Mouse (Mus musculus) right cerebral cortex, postnatal 14 days (tissue): ENCODE measurements around the gene Apaf1.
A peak's percentile ranks its signal among the peaks of the same experiment; 100 is the strongest.

Experiments used
- DNase-seq: peaks from one replicate; pipeline ENCODE4 v3.0.0; 2022

Gene Apaf1

DNA sequence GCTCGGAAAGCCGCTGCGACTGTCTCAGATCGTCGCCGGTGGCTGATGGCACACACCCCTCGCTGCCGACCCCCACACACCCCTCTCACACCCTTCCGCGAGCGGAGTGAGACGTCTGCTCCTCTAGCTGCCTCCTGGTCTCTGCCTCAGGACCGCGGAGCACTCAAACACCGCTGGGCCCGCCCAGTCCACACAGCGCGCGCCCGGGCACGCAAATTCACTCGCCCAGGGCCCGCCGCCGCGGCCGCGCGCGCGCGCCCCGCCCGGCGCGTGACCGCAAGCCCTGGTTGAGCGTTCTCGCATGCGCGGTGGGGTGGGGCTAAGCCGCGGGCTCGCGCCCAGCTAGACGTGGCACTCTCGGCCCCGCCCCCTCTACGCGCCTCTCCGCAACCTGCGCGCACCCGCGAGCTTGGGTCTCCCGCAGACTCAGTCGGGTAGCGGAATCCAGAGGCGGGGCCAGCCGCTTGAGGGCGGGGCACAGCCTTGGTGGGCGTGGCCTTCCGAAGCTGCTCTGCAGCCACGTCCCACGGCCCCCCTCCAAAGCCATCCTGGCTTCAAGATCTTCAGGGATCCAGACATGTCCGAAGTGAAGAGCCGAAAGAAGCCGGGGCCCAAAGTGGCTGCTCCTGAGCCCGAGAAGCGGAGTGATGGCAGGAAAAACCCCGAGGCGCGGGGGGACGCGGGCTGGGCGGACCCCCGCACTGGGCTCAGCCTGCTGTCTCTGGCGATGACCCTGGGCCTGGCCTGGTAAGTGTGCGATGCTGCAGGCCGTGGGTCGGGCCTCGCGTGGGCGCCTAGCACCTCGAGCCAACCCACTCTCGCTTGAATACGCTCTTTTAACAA, at the start of gene Apaf1, which contains the start of gene Ikbip:
Gene Apaf1 (minus strand): TSS at position 221 of the 843 bp plus-strand sequence.
Gene Ikbip (plus strand): TSS at position 391 of the 843 bp plus-strand sequence.
- peak; percentile 100 for DNase-seq

DNA sequence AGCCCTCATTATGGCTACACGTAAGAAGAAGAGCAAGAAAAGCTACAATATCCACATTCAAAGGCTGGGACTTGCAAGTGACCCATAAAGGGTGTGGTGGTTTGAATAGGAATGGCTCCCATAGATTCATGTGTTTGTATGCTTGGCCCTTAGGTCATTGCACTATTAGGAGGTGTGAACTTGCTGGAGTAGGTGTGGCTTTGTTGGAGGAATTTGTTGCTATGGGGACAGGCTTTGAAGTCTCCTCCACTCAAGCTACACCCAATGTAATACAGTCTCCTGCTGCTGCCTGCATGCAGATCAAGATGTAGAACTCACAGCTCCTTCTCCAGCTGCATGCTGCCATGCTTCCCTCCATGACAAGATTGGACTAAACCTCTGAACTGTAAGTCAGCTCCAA, 49.0 kb upstream of the Apaf1 start:
- DNase-seq: no peak

DNA sequence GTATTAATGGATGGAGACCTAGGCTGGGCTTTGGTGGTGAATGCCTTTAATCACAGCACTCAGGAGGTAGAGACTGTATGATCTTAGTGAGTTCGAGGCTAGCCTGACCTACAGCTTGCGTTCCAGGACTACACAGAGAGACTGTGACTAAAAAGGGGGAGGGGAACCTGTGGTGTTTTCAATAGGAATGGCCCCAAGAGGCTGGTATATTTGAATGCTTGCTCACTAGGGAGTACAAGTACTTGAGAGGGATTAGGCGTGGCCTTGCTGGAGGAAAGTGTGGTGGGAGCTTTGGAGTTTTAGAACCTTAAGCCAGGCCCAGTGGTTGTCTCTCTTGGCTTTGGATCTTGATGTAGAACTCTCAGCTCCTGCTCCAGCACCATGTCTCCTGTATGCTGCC, 48.2 kb upstream of the Apaf1 start:
- no peak for DNase-seq

DNA sequence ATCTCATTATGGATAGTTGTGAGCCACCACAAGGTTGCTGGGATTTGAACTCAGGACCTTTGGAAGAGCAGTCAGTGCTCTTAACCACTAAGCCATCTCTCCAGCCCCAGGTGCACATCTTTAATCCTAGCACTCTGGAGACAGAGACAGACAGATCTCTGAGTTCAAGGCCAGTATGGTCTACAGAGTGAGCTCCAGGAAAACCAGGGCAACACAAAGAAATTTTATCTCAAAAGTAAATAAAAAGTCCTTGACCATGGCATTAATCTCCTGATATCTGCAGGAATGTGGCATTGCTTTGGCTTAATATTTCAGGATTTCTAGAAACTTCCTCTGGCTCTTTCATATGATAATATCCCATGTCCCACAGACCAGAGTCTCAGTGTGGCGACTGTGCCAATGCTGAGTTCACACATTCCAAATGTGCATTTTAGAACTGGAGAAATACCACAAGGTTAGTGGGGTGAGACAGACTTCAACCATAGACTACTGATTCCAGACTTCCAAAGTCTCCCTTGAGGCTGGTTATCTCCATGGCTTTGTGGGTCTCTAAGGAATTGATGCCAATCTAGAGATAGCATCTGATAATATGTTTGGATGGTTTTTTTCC, 46.1 kb upstream of the Apaf1 start:
- DNase-seq: no peak

DNA sequence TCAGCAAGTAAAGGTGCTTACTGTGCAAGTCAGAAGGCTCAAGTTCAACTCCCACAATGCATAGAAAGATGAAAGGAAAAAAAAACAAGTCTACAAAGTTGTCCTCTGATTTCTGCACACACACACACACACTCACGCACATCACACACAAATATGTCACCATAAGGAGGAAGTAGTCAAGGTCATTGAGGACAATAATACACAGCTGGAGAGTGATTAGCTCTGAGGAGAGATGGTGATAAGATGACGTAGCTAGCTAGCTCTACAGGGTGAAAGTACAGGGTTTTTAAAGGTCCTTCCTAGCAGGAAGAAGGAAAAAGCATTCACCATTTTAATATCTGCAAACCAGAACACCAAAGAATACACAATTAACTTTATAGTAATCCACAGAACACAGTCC, 44.8 kb upstream of the Apaf1 start:
- DNase-seq: no peak

DNA sequence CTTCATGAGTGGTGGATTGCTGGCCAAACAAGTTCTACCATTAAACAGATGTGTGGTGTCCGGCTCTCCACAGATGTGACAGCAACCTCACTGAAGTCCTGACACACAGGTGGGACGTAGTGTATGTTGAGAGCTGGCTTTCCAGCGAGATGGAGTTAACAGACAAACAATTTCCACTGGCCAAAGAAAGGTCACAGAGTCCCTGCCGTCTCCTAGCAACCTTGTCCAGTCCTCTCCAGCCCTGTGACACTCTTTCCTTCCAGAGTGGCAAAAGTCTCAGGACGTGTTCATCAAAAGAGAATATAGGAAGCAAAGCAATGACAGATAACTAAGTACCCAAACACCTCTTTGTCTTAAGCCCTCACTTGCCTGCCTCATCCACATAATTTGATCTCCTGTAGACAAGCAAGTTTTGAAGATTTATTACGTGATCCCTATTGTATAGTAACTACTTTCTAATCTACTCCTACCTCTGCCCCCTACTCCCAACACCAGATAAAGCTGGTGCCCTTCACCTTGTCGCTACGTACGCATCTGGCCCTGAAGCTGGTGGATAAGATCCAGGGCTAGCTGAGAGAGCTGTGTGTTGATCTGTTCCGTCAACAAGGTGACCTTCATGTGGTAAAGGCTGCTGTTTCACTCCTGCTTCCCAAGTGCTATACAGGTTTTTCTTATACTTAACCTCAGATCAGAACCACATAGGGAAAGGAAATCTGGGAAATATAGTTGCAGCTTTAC, 44.2 kb upstream of the Apaf1 start:
- no peak for DNase-seq

DNA sequence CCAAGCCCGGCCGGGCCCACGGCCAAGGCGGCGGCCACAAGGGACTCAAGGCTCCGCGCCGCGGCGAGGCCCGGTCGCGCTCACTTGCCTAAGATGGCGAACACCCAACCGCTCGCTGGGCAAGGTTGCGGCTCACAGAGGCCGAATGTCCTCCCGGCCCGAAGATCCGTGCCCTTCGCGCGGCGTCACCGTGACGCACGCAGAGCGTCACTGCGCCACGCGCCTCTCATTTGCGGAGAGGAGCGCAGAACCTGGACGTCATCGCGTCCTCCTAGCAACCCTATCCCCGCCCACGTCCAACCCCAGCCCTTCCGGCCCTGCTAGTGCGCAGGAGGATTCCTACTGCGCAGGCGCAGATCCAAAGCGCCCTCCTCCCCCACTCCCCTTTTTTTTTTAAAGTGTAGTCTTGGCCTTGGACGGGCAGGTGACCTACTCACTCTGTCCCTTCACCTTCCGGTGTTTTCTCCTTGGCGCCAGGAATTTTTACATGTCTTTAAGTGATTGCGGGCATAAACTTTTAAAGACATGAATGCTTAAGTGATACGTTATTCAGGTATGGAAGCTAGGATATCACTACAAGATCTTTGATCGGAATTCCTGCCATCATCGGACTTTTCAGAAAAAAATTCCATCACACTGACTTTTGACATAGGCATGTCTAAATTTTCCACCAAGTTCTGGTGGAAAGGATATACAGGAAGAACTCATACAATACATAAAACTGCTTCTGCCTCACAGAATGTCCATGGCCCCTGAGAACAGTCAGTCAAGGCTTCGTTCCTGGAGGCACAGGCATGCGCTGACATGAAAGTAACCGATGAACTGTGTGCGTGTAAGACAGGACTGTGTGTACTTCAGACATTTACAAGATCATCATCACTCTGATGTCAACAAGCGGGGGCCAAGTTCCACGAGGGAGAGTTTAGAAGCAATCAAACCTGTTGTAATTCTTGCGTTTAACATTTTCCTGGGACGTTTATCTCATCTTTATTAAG, 41.6 kb upstream of the Apaf1 start, which contains the start of gene Slc25a3:
Gene Slc25a3 (minus strand): TSS at position 232 of the 995 bp plus-strand sequence.
- DNase-seq: peak; percentile 99

DNA sequence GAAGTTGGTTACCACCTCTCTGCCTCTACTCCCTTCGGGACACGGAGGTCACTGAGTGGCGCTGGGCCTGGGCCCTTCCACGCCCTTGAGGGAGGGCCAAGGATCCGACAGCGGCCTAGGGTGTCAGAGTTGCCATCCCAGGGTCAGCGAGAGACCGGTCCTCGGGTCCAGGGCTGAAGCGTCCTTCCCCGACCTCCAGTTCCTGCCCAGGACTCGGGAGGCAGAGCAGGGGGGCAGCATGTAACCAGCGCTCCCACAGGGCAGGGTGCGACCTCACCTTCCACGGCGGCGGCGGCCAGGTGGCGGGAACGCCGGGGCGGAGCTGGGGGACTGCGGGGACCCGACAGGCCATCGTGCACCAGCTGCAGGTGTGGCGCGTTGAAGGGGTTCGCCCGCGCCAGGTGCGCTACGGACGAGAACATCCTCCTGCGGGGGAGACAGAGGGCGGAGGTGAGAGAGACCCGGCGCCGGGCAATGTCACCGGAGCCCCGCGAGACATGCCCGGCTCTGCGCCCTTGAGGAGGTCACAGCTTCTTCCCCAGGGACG, 40.8 kb upstream of the Apaf1 start:
- peak; percentile 42 for DNase-seq

DNA sequence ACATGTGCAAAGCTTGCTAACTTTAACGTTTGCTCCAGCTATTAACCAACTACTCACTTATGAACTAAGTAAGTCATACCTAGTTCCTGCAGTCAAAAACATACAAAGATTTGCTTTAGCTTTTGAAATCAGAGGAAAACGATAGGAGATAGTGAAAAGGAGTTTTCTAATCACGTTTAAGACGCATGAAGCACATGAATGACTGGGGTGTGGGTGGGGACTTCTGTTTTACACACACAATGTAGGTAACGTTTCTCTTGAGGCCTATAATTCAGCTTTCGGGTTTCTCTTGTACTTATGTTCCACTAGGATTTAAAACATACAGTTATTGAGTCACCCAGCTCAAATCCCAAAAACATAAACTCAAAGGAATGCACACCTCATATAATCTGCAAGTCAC, 40.1 kb upstream of the Apaf1 start:
- no peak for DNase-seq

DNA sequence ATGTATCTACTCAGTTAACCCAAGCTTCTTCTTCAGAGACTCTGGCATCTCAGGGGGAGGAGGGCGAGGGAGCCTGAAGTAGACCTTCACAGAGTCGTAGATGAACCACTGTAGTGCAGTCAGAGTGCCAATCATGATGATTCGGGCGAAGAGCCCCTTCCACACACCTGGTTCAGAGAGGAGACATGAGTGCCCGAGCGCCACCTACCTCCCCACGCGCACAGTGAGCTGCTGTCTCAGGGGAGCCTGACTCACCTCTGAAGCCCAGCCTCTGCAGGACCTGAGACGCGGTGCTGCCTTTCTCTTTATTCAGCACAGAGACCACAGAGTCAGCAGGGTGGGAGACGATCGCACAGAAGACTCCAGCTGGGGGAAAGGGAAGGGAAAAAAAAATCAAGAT, 34.4 kb upstream of the Apaf1 start:
- DNase-seq: no peak

DNA sequence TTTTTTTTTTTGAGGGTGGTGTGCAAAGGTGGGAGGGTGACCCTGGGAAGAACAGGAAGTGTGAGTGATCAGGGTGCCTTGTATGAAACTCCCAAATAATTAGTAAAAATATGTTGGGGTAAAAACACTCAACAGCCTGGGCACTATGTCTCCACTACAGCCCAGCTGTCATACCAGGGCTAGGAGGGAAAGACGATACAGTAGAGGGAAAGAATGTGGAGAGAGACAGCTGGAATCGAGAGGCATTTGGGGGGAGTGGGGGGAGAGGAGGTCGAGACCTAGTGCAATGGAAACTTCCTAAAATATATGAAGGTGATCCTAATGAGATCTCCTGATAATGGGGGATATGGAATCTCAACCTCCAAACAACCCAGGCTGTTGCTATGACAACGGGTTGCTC, 27.3 kb upstream of the Apaf1 start:
- no peak for DNase-seq

DNA sequence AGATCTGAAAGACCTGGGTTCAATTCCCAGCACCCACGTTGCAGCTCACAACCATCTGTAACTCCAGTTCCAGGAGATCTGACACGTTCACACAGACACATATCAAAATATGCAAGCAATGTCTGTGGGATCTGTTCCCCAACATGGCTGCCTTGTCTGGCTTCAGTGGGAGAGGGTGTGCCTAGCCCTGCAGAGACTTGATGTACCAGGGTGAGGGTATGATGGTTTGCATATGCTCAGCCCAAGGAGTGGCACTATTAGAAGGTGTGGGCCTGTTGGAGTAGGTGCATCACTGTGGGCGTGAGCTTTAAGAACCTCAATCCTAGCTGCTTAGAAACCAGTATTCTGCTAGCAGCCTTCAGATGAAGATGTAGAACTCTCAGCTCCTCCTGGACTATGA, 23.4 kb upstream of the Apaf1 start:
- no peak for DNase-seq

DNA sequence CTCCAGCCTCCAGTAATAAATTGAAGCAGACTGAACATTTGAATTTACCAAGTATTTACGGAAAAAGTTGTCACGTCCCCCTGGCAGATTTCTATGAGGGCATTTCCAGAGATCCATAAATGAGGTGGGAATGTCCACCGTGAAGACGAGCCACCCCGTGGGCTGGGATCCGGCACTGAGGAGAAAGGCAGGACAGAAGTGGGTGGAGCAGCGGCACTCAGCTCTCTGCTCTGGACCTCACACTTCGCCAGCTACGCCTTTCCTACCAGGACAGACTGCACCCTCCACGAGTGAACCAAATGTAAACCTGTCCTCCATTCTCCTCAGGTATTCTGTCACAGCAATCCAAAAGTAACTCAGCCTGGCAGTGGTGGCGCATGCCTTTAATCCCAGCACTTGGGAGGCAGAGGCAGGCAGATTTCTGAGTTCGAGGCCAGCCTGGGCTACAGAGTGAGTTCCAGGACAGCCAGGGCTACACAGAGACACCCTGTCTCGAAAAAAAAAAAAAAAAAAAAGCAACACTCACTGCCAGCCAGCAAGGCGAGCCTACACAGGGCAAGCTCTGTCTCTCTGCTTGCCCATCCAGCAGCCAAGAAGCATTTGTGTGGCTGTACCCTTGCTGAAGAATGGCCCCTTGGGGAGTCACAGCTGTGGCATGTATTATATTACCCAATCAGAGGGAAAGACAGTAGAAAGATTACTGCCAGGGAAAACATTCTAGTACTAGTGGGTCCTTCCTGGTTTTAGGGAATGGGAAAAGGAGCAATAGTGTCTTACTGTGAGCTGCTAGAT, 20.4 kb upstream of the Apaf1 start:
- no peak for DNase-seq

DNA sequence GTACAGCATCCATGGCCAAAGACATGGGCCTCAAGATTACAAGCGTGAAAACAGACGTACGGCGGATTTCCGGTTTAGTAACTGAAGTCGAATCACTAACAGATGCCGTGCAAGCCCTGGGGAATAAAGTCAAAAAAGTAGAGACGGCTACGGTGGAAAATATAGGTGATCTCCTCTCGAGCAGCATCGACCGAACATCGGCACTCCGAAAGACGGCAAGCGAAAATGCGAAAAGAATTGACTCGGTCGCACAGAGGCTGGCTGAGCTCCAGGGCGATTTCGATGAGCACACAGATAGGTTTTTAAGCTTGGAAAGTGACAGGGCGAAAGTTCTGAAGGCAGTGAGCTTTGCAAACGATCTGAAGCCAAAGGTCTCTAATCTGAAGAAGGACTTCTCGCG, 19.4 kb upstream of the Apaf1 start:
- no peak for DNase-seq

DNA sequence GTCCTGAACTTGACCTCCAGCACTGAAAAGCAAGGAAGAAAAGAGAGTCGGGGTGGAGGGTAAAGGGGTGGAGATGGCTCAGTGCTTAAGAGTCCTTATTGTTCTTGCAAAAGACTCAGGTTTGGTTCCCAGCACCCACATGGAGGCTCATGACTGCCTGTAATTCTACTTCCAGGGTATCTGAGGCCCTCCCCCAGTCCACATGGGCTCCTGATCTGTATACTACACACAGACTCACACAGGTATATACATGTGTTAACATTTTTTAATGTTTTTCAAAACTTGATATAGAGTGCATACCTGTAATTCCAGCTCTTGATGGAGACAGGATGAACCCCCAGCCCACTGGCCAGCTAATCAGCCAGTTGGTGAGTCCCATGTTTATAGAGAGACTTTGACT, 17.5 kb upstream of the Apaf1 start:
- no peak for DNase-seq

DNA sequence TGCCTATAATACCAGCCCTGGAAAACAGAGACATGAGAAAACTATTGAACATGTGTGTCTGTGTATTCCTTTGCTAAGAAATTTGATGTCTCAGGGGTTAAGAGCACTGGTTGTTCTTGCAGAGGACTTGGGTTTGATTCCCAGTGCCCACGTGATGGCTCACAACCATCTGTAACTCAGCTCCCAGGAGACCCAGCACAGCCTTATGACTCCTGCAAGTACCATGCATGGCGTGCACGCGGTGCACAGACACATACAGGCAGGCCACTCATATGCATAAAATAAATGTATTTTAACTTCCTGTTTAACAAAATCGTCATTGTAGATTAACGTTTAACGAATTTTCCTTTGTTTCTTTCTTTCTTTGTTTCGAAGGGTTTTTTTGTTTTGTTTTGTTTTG, 15.5 kb upstream of the Apaf1 start:
- DNase-seq: no peak

DNA sequence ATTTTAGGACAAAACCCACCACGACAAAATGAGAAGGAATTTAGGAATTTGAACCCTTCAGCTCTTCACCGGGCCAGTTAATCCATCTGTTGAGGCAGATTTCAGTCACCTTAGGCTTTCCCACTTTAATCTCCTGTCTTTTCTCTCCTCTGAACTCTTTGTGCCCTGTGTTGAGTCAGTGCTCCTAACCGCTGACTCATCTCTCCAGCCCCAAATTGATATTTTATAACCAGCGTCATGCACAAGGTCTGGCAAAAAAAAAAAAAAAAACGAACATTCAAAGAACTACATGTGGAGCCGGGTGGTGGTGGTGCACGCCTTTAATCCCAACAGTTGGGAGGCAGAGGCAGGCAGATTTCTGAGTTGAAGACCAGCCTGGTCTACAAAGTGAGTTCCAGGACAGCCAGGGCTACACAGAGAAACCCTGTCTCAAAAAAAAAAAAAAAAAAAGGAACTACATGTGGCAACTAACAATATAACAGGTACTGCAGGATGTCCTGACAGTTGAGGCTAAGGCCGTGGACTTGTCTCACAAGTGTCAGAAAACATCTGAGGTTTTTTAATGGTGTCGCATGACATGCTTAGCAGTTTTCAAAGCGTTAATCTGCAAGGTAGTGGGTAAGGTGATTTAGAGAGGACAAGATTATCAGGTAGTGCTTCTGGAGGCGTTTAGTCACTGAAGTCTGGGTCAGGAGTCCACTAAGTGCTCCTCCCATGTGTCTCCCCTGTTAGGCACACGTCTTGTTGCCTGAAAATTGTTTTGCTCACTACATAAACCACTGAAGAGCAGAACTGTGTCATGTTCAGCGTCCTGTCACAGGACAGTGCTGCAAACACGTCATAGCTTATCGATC, 11.9 kb upstream of the Apaf1 start:
- no peak for DNase-seq

DNA sequence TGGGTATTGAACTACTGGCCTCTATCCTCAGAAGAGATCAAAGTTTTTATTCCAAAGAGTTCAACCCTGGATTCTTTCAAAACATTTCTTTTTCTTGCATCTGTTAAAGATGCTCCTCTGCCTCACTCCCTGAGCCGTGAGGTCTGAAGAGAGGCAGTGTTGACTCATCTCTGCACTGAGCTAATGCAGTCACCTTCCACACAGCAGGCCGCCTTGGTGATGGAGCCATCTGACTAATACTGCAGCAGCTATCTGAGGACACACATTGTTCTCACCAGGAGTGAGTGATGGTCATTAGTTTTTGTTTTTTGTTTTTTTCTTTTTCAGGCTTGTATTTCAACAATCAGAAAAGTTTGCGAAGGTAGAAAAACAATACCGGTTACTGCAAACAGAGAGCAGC, 10.2 kb upstream of the Apaf1 start:
- no peak for DNase-seq

DNA sequence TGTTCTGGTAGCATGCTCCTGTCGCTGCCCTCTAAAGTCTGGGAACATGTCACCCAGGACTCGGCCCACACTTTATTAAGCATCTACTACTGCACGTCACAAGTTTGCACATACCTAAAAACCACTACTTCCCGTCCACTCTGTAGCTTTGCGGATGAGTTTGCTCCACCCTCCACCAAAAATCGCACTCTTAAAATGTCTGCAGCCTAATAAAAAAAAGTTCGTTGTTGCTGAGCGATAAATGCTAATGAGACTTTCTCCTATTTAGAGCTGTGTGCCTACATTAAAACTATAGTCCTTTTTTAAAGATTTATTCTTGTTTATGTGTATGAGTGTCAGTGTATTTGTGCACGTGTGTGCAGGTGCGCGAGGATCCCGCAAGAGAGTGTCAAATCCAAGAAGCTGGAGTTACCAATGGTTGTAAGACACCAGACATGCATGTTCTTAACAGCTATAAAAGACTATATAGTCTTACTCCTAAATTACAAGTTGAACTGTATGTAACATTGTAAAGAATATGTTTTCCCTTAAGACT, 890 bp upstream of the Apaf1 start:
- DNase-seq: no peak

DNA sequence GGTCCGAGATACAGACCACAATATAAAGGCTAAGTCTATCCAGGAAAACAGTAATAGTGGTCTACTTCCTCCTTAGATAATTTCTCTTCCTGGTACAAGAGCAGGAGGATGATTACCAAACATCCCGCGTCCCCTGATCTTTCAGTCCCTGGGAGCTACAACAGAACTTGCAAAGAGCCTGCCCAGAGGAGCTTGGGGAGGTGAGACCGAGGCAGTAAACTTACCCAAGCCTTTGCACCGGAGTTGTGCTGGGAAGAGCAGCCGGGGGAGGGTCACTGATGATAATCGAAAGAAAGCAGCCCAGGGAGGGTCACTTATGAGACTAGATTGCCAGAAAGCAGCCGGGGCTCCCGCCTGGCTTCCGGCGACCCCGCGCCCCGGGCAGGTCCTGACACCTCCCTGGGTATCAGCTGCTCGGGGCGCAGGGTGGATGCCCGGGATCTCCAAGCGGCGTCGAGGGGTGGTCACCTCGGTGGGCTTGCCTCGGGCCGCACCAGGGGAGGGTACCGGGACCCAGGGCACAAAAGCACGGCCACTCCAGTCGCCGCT, 537 bp downstream of the Apaf1 start:
- no peak for DNase-seq
